Mouse (Mus musculus): ENCODE data around the gene Ankef1.

Gene Ankef1

DNA sequence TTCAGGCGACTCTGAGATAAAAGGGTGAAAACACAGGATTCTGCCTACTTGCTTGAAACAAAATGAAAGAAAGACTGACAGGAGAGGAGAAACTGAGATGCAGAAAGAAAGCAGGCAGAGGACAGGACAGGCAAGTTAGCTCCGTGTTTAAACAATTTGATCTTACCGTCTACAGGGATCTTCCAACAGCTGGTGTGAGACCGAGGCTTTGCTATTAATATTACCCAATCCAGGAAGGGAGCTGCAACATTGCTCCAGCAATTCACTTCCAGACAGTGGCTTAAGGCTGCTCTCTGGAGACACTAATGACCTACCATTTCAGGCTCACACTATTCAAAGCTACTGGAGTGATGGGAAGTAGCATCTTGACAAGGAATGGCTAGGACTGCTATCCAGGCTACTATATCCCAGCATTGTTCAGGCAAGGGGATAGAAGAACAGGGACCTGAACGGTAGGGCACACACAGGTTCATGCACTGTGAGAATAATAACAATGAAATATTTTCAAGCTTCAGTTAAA is 99.0 kb downstream of the Ankef1 start:
- DNase-seq (ENCODE audit: low read depth, low spot score): no peak

DNA sequence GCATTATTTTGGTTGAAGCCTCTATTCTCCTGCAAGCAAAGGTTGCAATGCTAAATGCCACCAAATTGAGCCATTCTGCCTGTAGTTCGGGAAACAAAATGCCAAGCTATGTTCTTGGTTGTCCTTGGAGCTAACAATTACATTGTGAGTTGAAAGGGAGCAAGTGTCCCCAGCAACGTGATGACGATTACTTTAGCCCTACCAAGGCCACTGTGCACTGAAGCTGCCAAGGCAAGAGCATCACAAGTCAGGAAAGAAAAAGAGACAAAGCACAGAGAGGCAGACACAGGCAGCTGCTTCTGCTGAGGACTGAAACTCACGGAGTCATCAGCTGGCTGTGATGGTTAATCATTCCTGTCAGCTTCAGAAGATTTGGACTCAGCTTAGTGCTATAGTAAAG is 99.5 kb downstream of the Ankef1 start:
- DNase-seq (ENCODE audit: low read depth, low spot score): no peak

All from CD4-positive, CD25-positive, alpha-beta regulatory T cell, adult 2 months (primary cell).